Mouse (Mus musculus) erythroid progenitor cell, adult 5-6 weeks (primary cell): ENCODE data around the gene Soga3. TPM values are rescaled to one million over a fixed set of nuclear protein-coding genes. Genes with fewer than 3 reads are reported as not detected.

Experiments used
- ATAC-seq: replicated peaks from 2 replicates; pipeline ENCODE4 v1.8.0; 2016; ENCODE audit warnings: moderate number of reproducible peaks, mild to moderate bottlenecking, moderate TSS enrichment, inconsistent platforms; ENCODE audit not compliant: poor library complexity, low FRiP score, severe bottlenecking
- total RNA-seq, 2 experiments: library from RNA; stranded (forward) in 1 of 2; stranded (reverse) in 1 of 2; fragments of 150-400 nt in 1 of 2; fragments of 186-747, 209-891 nt in 1 of 2; gene quantifications; 2 replicates each; pipeline versions ENCODE4 v1.2.3 to v1.2.4; 2015 to 2017; ENCODE audit warnings: low replicate concordance in 2 of 2

Gene Soga3
- total RNA-seq (2015; ENCODE audit: low replicate concordance) (not detected in 2 replicates), total RNA-seq (2017; ENCODE audit: low replicate concordance) (not detected in 2 replicates)

- no peak for ATAC-seq
Measured at GRCm38 (mm10) chr10:29143566-29144335, at the start of gene Soga3. Soga3 (plus strand) TSS chr10:29143839.

GRCm38 (mm10) chr10:29106962-29107361 lies 36.7 kb upstream of the Soga3 start:
- ATAC-seq: no peak

GRCm38 (mm10) chr10:29142556-29143105 lies 1.0 kb upstream of the Soga3 start:
- ATAC-seq: no peak

GRCm38 (mm10) chr10:29144612-29145405 lies 1.2 kb downstream of the Soga3 start:
- ATAC-seq: no peak

GRCm38 (mm10) chr10:29146198-29146857 lies 2.7 kb downstream of the Soga3 start:
- no peak for ATAC-seq

GRCm38 (mm10) chr10:29146858-29147640 lies 3.4 kb downstream of the Soga3 start:
- ATAC-seq: no peak

GRCm38 (mm10) chr10:29147641-29147990 lies 4.0 kb downstream of the Soga3 start:
- ATAC-seq: no peak

GRCm38 (mm10) chr10:29148076-29148475 lies 4.4 kb downstream of the Soga3 start:
- no peak for ATAC-seq

- no peak for ATAC-seq
Measured at GRCm38 (mm10) chr10:29155304-29155703, 11.7 kb downstream of the Soga3 start.

GRCm38 (mm10) chr10:29161664-29162063 lies 18.0 kb downstream of the Soga3 start:
- no peak for ATAC-seq

- ATAC-seq: no peak
Measured at GRCm38 (mm10) chr10:29173778-29174177, 30.1 kb downstream of the Soga3 start.

GRCm38 (mm10) chr10:29175656-29176055 lies 32.0 kb downstream of the Soga3 start:
- ATAC-seq: no peak

- no peak for ATAC-seq
Measured at GRCm38 (mm10) chr10:29176881-29177280, 33.2 kb downstream of the Soga3 start.

GRCm38 (mm10) chr10:29178003-29178402 lies 34.4 kb downstream of the Soga3 start:
- no peak for ATAC-seq

GRCm38 (mm10) chr10:29180210-29180609 lies 36.6 kb downstream of the Soga3 start:
- ATAC-seq: no peak

GRCm38 (mm10) chr10:29181046-29181445 lies 37.4 kb downstream of the Soga3 start:
- ATAC-seq: no peak

GRCm38 (mm10) chr10:29193769-29194168 lies 50.1 kb downstream of the Soga3 start:
- no peak for ATAC-seq

- ATAC-seq: no peak
Measured at GRCm38 (mm10) chr10:29196811-29197210, 53.2 kb downstream of the Soga3 start.

- ATAC-seq: no peak
Measured at GRCm38 (mm10) chr10:29198642-29199041, 55.0 kb downstream of the Soga3 start, which contains the start of gene Gm49353. Gm49353 (plus strand) TSS chr10:29198954.
